Mouse (Mus musculus) erythroblast, embryonic 14.5 days (primary cell): ENCODE results near the gene Fbxo3. TPM values are rescaled to one million over a fixed set of nuclear protein-coding genes. Genes with fewer than 3 reads are reported as not detected.
A peak's percentile ranks its signal among the peaks of the same experiment; 100 is the strongest.
"Not testable (repeated sequence)": the region's sequence is repeated elsewhere in the genome, so short reads cannot be mapped to it uniquely, and the experiment has no call there.

Source experiments
- H3K27me3 ChIP-seq: 2 replicates; pipeline ENCODE4 v1.6.1; 2012; ENCODE audit warnings: inconsistent platforms; ENCODE audit not compliant: control insufficient read depth
- H3K36me3 ChIP-seq: 2 replicates; pipeline ENCODE4 v1.6.1; 2012; ENCODE audit warnings: mild to moderate bottlenecking, inconsistent platforms; ENCODE audit not compliant: control insufficient read depth
- H3K4me1 ChIP-seq: 2 replicates; pipeline ENCODE4 v1.6.1; 2012; ENCODE audit warnings: inconsistent platforms; ENCODE audit not compliant: control insufficient read depth
- H3K4me3 ChIP-seq: replicated peaks from 2 replicates; pipeline ENCODE3; 2012; ENCODE audit warnings: moderate library complexity, mild to moderate bottlenecking, inconsistent platforms
- H3K9me3 ChIP-seq: 2 replicates; pipeline ENCODE4 v1.6.1; 2012; ENCODE audit warnings: low read length, inconsistent platforms, mixed read lengths; ENCODE audit not compliant: control insufficient read depth
- GATA1 ChIP-seq: IDR thresholded peaks from 2 replicates; pipeline ENCODE4 v1.6.1; 2012; ENCODE audit warnings: low read length, inconsistent platforms, mixed read lengths
- TAL1 ChIP-seq: IDR thresholded peaks from 3 replicates; pipeline ENCODE4 v1.6.1; 2012; ENCODE audit warnings: low read length, inconsistent platforms, mixed read lengths
- polyA plus RNA-seq: library from polyadenylated mRNA; stranded (reverse); fragments of >175 nt; gene quantifications from 2 replicates; pipeline ENCODE4 v1.2.3, GENCODE M21; 2012

The Fbxo3 gene
- polyA plus RNA-seq = 0.70 and 0.79 TPM in 2 replicates

DNA sequence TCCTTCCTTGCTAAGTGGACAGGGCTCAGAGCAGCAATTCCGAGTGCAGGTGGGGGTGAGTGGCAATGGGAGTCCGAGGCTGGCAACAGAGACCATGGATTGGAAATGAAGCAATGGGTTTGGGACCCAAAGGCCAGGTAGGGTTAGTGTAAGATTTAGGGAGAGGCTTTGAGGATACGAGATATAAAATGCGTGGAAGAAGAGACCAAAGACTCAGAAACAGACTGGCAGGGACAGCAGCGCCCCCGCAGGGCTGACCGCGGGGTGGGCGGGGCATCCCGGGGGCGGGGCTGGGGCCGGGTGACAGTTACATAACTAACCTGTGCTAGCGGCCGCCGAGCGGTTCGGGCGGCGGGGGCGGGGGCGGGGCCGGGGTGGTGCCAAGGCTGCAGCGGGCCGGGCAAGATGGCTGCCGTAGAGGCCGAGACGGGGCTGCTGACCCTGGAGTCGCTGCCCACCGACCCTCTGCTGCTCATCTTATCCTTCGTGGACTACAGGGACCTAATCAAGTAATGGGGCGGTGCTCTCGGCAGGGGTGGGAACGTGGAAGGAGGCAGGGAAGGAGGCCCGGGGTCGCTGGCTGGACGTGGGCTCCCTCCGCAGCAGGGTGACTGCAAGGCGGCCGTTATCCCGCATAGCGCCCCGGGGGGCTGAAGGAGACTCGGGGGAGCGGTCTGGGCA is at the start of gene Fbxo3:
Fbxo3 (plus strand) TSS at position 264 of the 681 bp plus-strand sequence.
- no peak for TF ChIP-seq TAL1
- TF ChIP-seq GATA1 = no peak
- no peaks in the 10 kb centered on the region; the same call in 1 of the 2 replicates for H3K9me3 ChIP-seq
- peaks cover 40% of the 10 kb centered on the region for H3K4me1 ChIP-seq
- H3K36me3 ChIP-seq = peaks cover 30% of the 10 kb centered on the region
- H3K27me3 ChIP-seq = peaks cover 4% of the 10 kb centered on the region
- peak within 1 kb of the TSS; percentile 100 for H3K4me3 ChIP-seq

DNA sequence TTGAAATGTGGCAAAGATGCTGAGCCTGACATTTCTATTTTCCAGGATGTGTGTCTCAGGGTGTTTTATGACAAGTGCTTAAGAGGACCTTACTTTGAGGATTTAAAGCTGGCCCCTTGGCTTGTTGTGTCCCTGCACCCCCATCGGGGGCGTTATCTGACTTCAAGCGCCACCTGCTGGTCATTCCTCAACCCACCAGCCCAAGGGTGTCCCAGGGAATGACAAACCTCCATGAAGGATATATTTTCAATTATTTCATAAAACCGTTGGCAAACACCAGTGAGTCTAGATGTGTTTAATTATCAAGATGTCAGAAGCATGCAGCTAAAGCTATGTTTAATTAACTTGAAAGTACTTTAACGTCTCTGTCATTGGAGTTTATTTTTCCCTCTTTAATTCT is 45.3 kb upstream of the Fbxo3 start:
- Histone ChIP-seq H3K4me3 (no peak overlapping the region), H3K4me1 (peaks cover 57% of the 10 kb centered on the region), H3K36me3 (peaks cover 89% of the 10 kb centered on the region), H3K9me3 (no peaks in the 10 kb centered on the region), H3K27me3 (no peaks in the 10 kb centered on the region; the same call in 1 of the 2 replicates)
- TF ChIP-seq GATA1 = no peak
- no peak for TF ChIP-seq TAL1

GRCm38 (mm10) chr2:103983146-103983545 is 44.4 kb upstream of the Fbxo3 start:
- Histone ChIP-seq H3K9me3 (no peaks in the 10 kb centered on the region), H3K27me3 (no peaks in the 10 kb centered on the region; the same call in 1 of the 2 replicates), H3K4me3 (no peak overlapping the region), H3K4me1 (peaks cover 61% of the 10 kb centered on the region), H3K36me3 (peaks cover 80% of the 10 kb centered on the region)
- no peak for TF ChIP-seq TAL1
- TF ChIP-seq GATA1 = no peak

DNA sequence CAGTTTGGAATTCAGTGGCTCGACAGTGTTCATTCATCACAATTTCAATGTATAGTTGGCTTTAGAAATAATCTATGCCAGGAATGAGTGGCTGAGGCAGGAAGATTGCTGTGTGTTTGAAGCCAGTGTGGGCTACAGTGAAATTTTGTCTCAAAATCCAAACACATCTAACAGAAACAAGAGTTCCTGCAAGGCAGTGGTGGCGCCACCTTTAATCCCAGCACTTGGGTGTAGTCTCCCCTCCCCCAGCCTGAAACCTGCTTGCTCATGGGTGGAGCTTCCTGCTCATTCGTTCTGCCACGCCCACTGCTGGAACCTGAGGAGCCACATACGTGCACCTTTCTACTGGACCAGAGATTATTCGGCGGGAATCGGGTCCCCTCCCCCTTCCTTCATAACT is 39.9 kb upstream of the Fbxo3 start:
- peaks cover 13% of the 10 kb centered on the region for H3K27me3 ChIP-seq
- not testable (repeated sequence) for H3K4me3 ChIP-seq, H3K9me3 ChIP-seq
- H3K36me3 ChIP-seq = peaks cover 36% of the 10 kb centered on the region
- peaks cover 26% of the 10 kb centered on the region for H3K4me1 ChIP-seq

- TF ChIP-seq GATA1 (no peak), TAL1 (no peak)
- Histone ChIP-seq H3K27me3 (peaks cover 23% of the 10 kb centered on the region), H3K4me3 (no peak overlapping the region), H3K9me3 (peaks cover 4% of the 10 kb centered on the region), H3K36me3 (peaks cover 15% of the 10 kb centered on the region), H3K4me1 (peaks cover 16% of the 10 kb centered on the region)
Observed at GRCm38 (mm10) chr2:103989724-103990123, 37.8 kb upstream of the Fbxo3 start.

GRCm38 (mm10) chr2:103991303-103991702 is 36.2 kb upstream of the Fbxo3 start:
- Histone ChIP-seq H3K27me3 (peaks cover 23% of the 10 kb centered on the region), H3K4me1 (peaks cover 15% of the 10 kb centered on the region), H3K36me3 (peaks cover 4% of the 10 kb centered on the region), H3K4me3 (no peak overlapping the region), H3K9me3 (peaks cover 4% of the 10 kb centered on the region)
- TF ChIP-seq TAL1 (no peak), GATA1 (no peak)

DNA sequence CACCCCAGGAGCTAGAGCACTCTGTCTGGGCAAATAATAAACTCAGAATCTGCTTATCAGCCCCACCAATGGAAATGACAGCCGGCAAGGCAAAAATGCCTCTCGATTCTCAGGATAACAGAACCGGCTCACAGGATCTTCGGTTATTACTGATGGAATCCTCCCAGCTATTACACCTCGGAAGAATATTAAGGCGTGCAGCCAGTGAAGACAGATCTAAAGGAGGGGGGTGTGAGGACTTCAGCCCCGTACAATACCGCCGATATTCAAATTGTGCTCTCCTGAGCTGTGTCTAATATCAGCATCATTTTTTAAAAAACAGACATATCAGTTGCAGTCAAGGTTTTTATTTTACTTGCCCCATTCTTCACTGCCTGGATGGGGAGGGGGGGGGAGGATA is 35.4 kb upstream of the Fbxo3 start:
- Histone ChIP-seq H3K27me3 (peaks cover 23% of the 10 kb centered on the region), H3K9me3 (peaks cover 4% of the 10 kb centered on the region), H3K4me1 (peaks cover 7% of the 10 kb centered on the region), H3K36me3 (no peaks in the 10 kb centered on the region), H3K4me3 (no peak overlapping the region)
- TF ChIP-seq TAL1 (no peak), GATA1 (no peak)

GRCm38 (mm10) chr2:103992618-103993332 is 34.7 kb upstream of the Fbxo3 start:
- Histone ChIP-seq H3K27me3 (peaks cover 23% of the 10 kb centered on the region), H3K9me3 (peaks cover 4% of the 10 kb centered on the region), H3K36me3 (no peaks in the 10 kb centered on the region), H3K4me3 (no peak overlapping the region), H3K4me1 (peaks cover 2% of the 10 kb centered on the region)
- TF ChIP-seq GATA1 (no peak), TAL1 (no peak)

DNA sequence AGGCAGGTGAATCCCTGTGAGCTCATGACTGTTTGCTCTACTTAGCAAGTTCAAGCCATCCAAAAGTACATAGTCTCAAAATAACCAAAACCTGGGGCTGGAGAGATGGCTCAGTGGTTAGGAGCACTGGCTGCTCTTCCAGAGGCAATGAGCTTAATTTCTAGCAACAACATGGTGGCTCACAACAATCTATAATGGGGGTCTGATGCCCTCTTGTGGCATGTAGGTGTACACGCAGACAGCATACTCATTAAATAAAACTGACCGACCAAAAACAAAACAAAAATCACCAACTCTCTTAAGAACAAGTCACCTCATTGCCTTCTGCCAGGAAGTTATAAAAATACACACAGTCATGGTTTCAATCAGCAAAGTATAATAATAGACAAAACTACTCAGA is 26.4 kb upstream of the Fbxo3 start:
- H3K36me3 ChIP-seq = no peaks in the 10 kb centered on the region
- peaks cover 5% of the 10 kb centered on the region for H3K4me1 ChIP-seq
- H3K9me3 ChIP-seq = 0 out of 2 replicates have a peak, but pooled peaks cover 5% of the 10 kb centered on the region
- H3K4me3 ChIP-seq = no peak overlapping the region
- no peak for TF ChIP-seq TAL1
- no peak for TF ChIP-seq GATA1
- H3K27me3 ChIP-seq = peaks cover 38% of the 10 kb centered on the region
